Mouse (Mus musculus): ENCODE results near the gene Olfr156.
"Not testable (repeated sequence)": the region's sequence is repeated elsewhere in the genome, so short reads cannot be mapped to it uniquely, and the experiment has no call there.

The Olfr156 gene

GRCm38 (mm10) chr4:43823845-43824337 is at the start of gene Olfr156:
Olfr156 (minus strand) TSS chr4:43823895.
- in situ Hi-C loops (cut with MboI, MseI), result no loop called here

- in situ Hi-C loops (cut with MboI, MseI), result no loop called here
These were observed 46.1 kb upstream of the Olfr156 start for GRCm38 (mm10) chr4:43869821-43870220.

GRCm38 (mm10) chr4:43863298-43863697 is 39.6 kb upstream of the Olfr156 start:
- in situ Hi-C loops (cut with MboI, MseI), result no loop called here

- in situ Hi-C loops (cut with MboI, MseI), result no loop called here
These were observed 37.2 kb upstream of the Olfr156 start for GRCm38 (mm10) chr4:43860744-43861519.

- in situ Hi-C loops (cut with MboI, MseI), result loop anchor here (5.0 kb wide), 1 partner anchor 93 kb away; no protein-coding TSS in a partner anchor
These were observed 36.2 kb upstream of the Olfr156 start for GRCm38 (mm10) chr4:43859886-43860285.

- in situ Hi-C loops (cut with MboI, MseI), result loop anchor here (5.0 kb wide), 1 partner anchor 47 kb away; no protein-coding TSS in a partner anchor
These were observed 30.4 kb upstream of the Olfr156 start for GRCm38 (mm10) chr4:43854101-43854500.

GRCm38 (mm10) chr4:43851265-43851664 is 27.6 kb upstream of the Olfr156 start, which contains the start of gene Olfr155:
Olfr155 (plus strand) TSS chr4:43851565.
- in situ Hi-C loops (cut with MboI, MseI), result loop anchor here (5.0 kb wide), 1 partner anchor 44 kb away; no protein-coding TSS in a partner anchor

- in situ Hi-C loops (cut with MboI, MseI), result no loop called here
These were observed 16.4 kb upstream of the Olfr156 start, which contains the start of gene Olfr157 for GRCm38 (mm10) chr4:43840101-43840500. Olfr157 (minus strand) TSS chr4:43840201.

- in situ Hi-C loops (cut with MboI, MseI), result loop anchor here (5.0 kb wide), 1 partner anchor 66 kb away; the partner anchor contains the start of gene Olfr159
These were observed 14.6 kb upstream of the Olfr156 start for GRCm38 (mm10) chr4:43838326-43838725.

GRCm38 (mm10) chr4:43834749-43835148 is 11.1 kb upstream of the Olfr156 start:
- in situ Hi-C loops (cut with MboI, MseI), result loop anchor here (5.0 kb wide), 1 partner anchor 62 kb away; the partner anchor contains the start of gene Olfr159

- in situ Hi-C loops (cut with MboI, MseI), result no loop called here
These were observed 10.1 kb upstream of the Olfr156 start for GRCm38 (mm10) chr4:43833752-43834151.

GRCm38 (mm10) chr4:43832031-43832430 is 8.3 kb upstream of the Olfr156 start:
- in situ Hi-C loops (cut with MboI, MseI), result no loop called here

GRCm38 (mm10) chr4:43828806-43829205 is 5.1 kb upstream of the Olfr156 start:
- in situ Hi-C loops (cut with MboI, MseI), result no loop called here

GRCm38 (mm10) chr4:43822896-43823550 is 672 bp downstream of the Olfr156 start:
- in situ Hi-C loops (cut with MboI, MseI), result no loop called here

- in situ Hi-C loops (cut with MboI, MseI), result no loop called here
These were observed 24.8 kb downstream of the Olfr156 start for GRCm38 (mm10) chr4:43798936-43799335.

GRCm38 (mm10) chr4:43795844-43796243 is 27.9 kb downstream of the Olfr156 start:
- in situ Hi-C loops (cut with MboI, MseI), result not testable (repeated sequence)

GRCm38 (mm10) chr4:43795296-43795695 is 28.4 kb downstream of the Olfr156 start:
- in situ Hi-C loops (cut with MboI, MseI), result no loop called here

GRCm38 (mm10) chr4:43772304-43772703 is 51.4 kb downstream of the Olfr156 start:
- in situ Hi-C loops (cut with MboI, MseI), result loop anchor here (5.0 kb wide), 1 partner anchor 65 kb away; no protein-coding TSS in a partner anchor

GRCm38 (mm10) chr4:43771626-43772025 is 52.1 kb downstream of the Olfr156 start:
- in situ Hi-C loops (cut with MboI, MseI), result loop anchor here (5.0 kb wide), 1 partner anchor 66 kb away; no protein-coding TSS in a partner anchor

- in situ Hi-C loops (cut with MboI, MseI), result loop anchor here (5.0 kb wide), 1 partner anchor 66 kb away; no protein-coding TSS in a partner anchor
These were observed 52.8 kb downstream of the Olfr156 start, which contains the start of gene Olfr159 for GRCm38 (mm10) chr4:43770909-43771308. Olfr159 (minus strand) TSS chr4:43771009.

Data from T-helper 1 cell (primary cell).